Mouse (Mus musculus): ENCODE measurements around the gene Tmem143. TPM values are rescaled to one million over a fixed set of nuclear protein-coding genes. Genes with fewer than 3 reads are reported as not detected.

Gene Tmem143
- 4.4 to 5.6 TPM (median 4.4 TPM) in 3 replicates for total RNA-seq (2017)

- peak; percentile 84 for ATAC-seq (replicated peaks; ENCODE audit: insufficient number of reproducible peaks, low FRiP score, low TSS enrichment, poor library complexity, severe bottlenecking)
Measured at GRCm38 (mm10) chr7:45896517-45897257, at the start of gene Tmem143, which contains the start of gene Syngr4. Gene Tmem143, plus strand, starts transcription at chr7:45896941. Gene Syngr4, minus strand, starts transcription at chr7:45896714.

GRCm38 (mm10) chr7:45848447-45849027 is 48.2 kb upstream of the Tmem143 start:
- no peak for ATAC-seq (replicated peaks; ENCODE audit: insufficient number of reproducible peaks, low FRiP score, low TSS enrichment, poor library complexity, severe bottlenecking)

- no peak for ATAC-seq (replicated peaks; ENCODE audit: insufficient number of reproducible peaks, low FRiP score, low TSS enrichment, poor library complexity, severe bottlenecking)
Measured at GRCm38 (mm10) chr7:45850661-45851060, 46.1 kb upstream of the Tmem143 start.

GRCm38 (mm10) chr7:45853089-45853488 is 43.7 kb upstream of the Tmem143 start:
- ATAC-seq (replicated peaks; ENCODE audit: insufficient number of reproducible peaks, low FRiP score, low TSS enrichment, poor library complexity, severe bottlenecking) = no peak

GRCm38 (mm10) chr7:45856950-45857901 is 39.5 kb upstream of the Tmem143 start:
- ATAC-seq (replicated peaks; ENCODE audit: insufficient number of reproducible peaks, low FRiP score, low TSS enrichment, poor library complexity, severe bottlenecking) = 0 out of 2 replicates have a peak, but pooled peaks have one; percentile 5

GRCm38 (mm10) chr7:45859008-45859407 is 37.7 kb upstream of the Tmem143 start:
- no peak for ATAC-seq (replicated peaks; ENCODE audit: insufficient number of reproducible peaks, low FRiP score, low TSS enrichment, poor library complexity, severe bottlenecking)

- no peak for ATAC-seq (replicated peaks; ENCODE audit: insufficient number of reproducible peaks, low FRiP score, low TSS enrichment, poor library complexity, severe bottlenecking)
Measured at GRCm38 (mm10) chr7:45862804-45863203, 33.9 kb upstream of the Tmem143 start.

- no peak for ATAC-seq (replicated peaks; ENCODE audit: insufficient number of reproducible peaks, low FRiP score, low TSS enrichment, poor library complexity, severe bottlenecking)
Measured at GRCm38 (mm10) chr7:45864435-45864834, 32.3 kb upstream of the Tmem143 start.

GRCm38 (mm10) chr7:45865925-45866910 is 30.5 kb upstream of the Tmem143 start:
- ATAC-seq (replicated peaks; ENCODE audit: insufficient number of reproducible peaks, low FRiP score, low TSS enrichment, poor library complexity, severe bottlenecking) = peak; percentile 67

- ATAC-seq (replicated peaks; ENCODE audit: insufficient number of reproducible peaks, low FRiP score, low TSS enrichment, poor library complexity, severe bottlenecking) = no peak
Measured at GRCm38 (mm10) chr7:45867871-45868270, 28.9 kb upstream of the Tmem143 start.

- no peak for ATAC-seq (replicated peaks; ENCODE audit: insufficient number of reproducible peaks, low FRiP score, low TSS enrichment, poor library complexity, severe bottlenecking)
Measured at GRCm38 (mm10) chr7:45869107-45869670, 27.6 kb upstream of the Tmem143 start.

- ATAC-seq (replicated peaks; ENCODE audit: insufficient number of reproducible peaks, low FRiP score, low TSS enrichment, poor library complexity, severe bottlenecking) = no peak
Measured at GRCm38 (mm10) chr7:45869787-45870186, 27.0 kb upstream of the Tmem143 start.

- ATAC-seq (replicated peaks; ENCODE audit: insufficient number of reproducible peaks, low FRiP score, low TSS enrichment, poor library complexity, severe bottlenecking) = no peak
Measured at GRCm38 (mm10) chr7:45870282-45871058, 26.3 kb upstream of the Tmem143 start.

GRCm38 (mm10) chr7:45872624-45873023 is 24.1 kb upstream of the Tmem143 start, which contains the start of gene Kdelr1:
Gene Kdelr1, plus strand, starts transcription at chr7:45872772.
- peak; percentile 84 for ATAC-seq (replicated peaks; ENCODE audit: insufficient number of reproducible peaks, low FRiP score, low TSS enrichment, poor library complexity, severe bottlenecking)

- ATAC-seq (replicated peaks; ENCODE audit: insufficient number of reproducible peaks, low FRiP score, low TSS enrichment, poor library complexity, severe bottlenecking) = peak; percentile 32
Measured at GRCm38 (mm10) chr7:45873061-45873947, 23.4 kb upstream of the Tmem143 start.

GRCm38 (mm10) chr7:45876895-45877294 is 19.8 kb upstream of the Tmem143 start:
- ATAC-seq (replicated peaks; ENCODE audit: insufficient number of reproducible peaks, low FRiP score, low TSS enrichment, poor library complexity, severe bottlenecking) = no peak
